ENCODE assay signal across 17 mouse cellular contexts in genomic region chr2:70552772-70553171, GRCm38 (mm10). TPM values are rescaled to one million over a fixed set of nuclear protein-coding genes. Genes with fewer than 3 reads are reported as not detected.
DNase-seq lines count a peak whose midpoint lies in the region; ATAC-seq lines count a peak whose summit lies in the region.
"Had no signal": no experiment of that assay in that cellular context is flagged by ENCODE, and none has a peak within 500 bp of the region (broad histone marks: within the 10 kb centered on the region; RNA-seq: fewer than 3 reads in every experiment).

TSS of gene Gad1 (plus strand) at chr2:70553072.

- DNase-seq in layer of hippocampus, adult 18-20 months (ENCODE audit: low spot score in 2 of 2) = no peak
- no peak for DNase-seq in layer of hippocampus, adult 11-12 months (ENCODE audit: low spot score)
- no peak for DNase-seq in layer of hippocampus, postnatal 10 days (ENCODE audit: low spot score in 2 of 2)
- no peak for DNase-seq in midbrain, embryonic 14.5 days
- DNase-seq in gastrocnemius, adult 8-10 months (ENCODE audit: low spot score in 2 of 2) = no peak
- no peak for DNase-seq in liver, embryonic 11.5 days (ENCODE audit: low spot score)
- DNase-seq in kidney, postnatal 10 days = no peak
- DNase-seq: gastrocnemius, postnatal 25 days; kidney, postnatal 25 days; right cerebral cortex, postnatal 4 days had no signal

- H3K4me2 ChIP-seq in forebrain, embryonic 13.5 days = no peak within 1 kb of the TSS
- H3K4me2 ChIP-seq in midbrain, embryonic 14.5 days (ENCODE audit: low read length) = no peak within 1 kb of the TSS
- H3K4me2 ChIP-seq in liver, embryonic 11.5 days = no peak within 1 kb of the TSS
- H3K4me2 ChIP-seq: heart, embryonic 13.5 days had no signal

- H3K27ac ChIP-seq in forebrain, embryonic 13.5 days = no peak within 1 kb of the TSS
- no peak within 1 kb of the TSS for H3K27ac ChIP-seq in midbrain, embryonic 14.5 days (replicated peaks; ENCODE audit: low read depth, low read length)
- no peak within 1 kb of the TSS for H3K27ac ChIP-seq in liver, embryonic 11.5 days (ENCODE audit: low read depth, low read length)
- H3K27ac ChIP-seq: heart, embryonic 13.5 days; liver, embryonic 14.5 days had no signal

- 63% methylated on average over 4 of the region's 4 CpGs for WGBS in forebrain, embryonic 13.5 days
- 79% methylated on average over 4 of the region's 4 CpGs for WGBS in midbrain, embryonic 14.5 days
- 54% methylated on average over 4 of the region's 4 CpGs for WGBS in liver, embryonic 11.5 days

- no peaks in the 10 kb centered on the region; the same call in 1 of the 2 replicates for H3K27me3 ChIP-seq in forebrain, embryonic 13.5 days
- no peaks in the 10 kb centered on the region for H3K27me3 ChIP-seq in midbrain, embryonic 14.5 days (ENCODE audit: control insufficient read depth, insufficient read depth, low read length)
- 0 out of 2 replicates have a peak, but pooled peaks cover 2% of the 10 kb centered on the region for H3K27me3 ChIP-seq in liver, embryonic 11.5 days (replicated peaks; ENCODE audit: control insufficient read depth, insufficient read depth, low read length)

- H3K9me3 ChIP-seq in forebrain, embryonic 13.5 days (replicated peaks) = no peaks in the 10 kb centered on the region
- no peaks in the 10 kb centered on the region for H3K9me3 ChIP-seq in midbrain, embryonic 14.5 days (ENCODE audit: control insufficient read depth, low read length)
- H3K9me3 ChIP-seq in liver, embryonic 11.5 days (ENCODE audit: control insufficient read depth, low read length) = no peaks in the 10 kb centered on the region
- H3K9me3 ChIP-seq: heart, embryonic 13.5 days had no signal

- no peaks in the 10 kb centered on the region for H3K36me3 ChIP-seq in forebrain, embryonic 13.5 days (ENCODE audit: poor library complexity, severe bottlenecking)
- no peaks in the 10 kb centered on the region for H3K36me3 ChIP-seq in midbrain, embryonic 14.5 days (ENCODE audit: control insufficient read depth, insufficient read depth, low read length)
- H3K36me3 ChIP-seq in liver, embryonic 11.5 days (ENCODE audit: control insufficient read depth, insufficient read depth, low read length) = no peaks in the 10 kb centered on the region
- H3K36me3 ChIP-seq: heart, embryonic 13.5 days had no signal

- peaks cover under 1% of the 10 kb centered on the region; the same call in 1 of the 2 replicates for H3K4me1 ChIP-seq in forebrain, embryonic 13.5 days
- no peaks in the 10 kb centered on the region for H3K4me1 ChIP-seq in midbrain, embryonic 14.5 days (ENCODE audit: control insufficient read depth, insufficient read depth, low read length)
- H3K4me1 ChIP-seq in liver, embryonic 11.5 days (replicated peaks; ENCODE audit: control insufficient read depth, insufficient read depth, low read length) = no peaks in the 10 kb centered on the region

- no peak within 1 kb of the TSS for H3K9ac ChIP-seq in forebrain, embryonic 13.5 days
- H3K9ac ChIP-seq in midbrain, embryonic 14.5 days (replicated peaks; ENCODE audit: low read length) = no peak within 1 kb of the TSS
- H3K9ac ChIP-seq in liver, embryonic 11.5 days (ENCODE audit: low read depth, low read length) = no peak within 1 kb of the TSS
- H3K9ac ChIP-seq: heart, embryonic 13.5 days; liver, embryonic 14.5 days had no signal

- ATAC-seq in forebrain, embryonic 13.5 days = no peak
- ATAC-seq in midbrain, embryonic 14.5 days (ENCODE audit: low FRiP score, low TSS enrichment) = no peak
- ATAC-seq in liver, embryonic 11.5 days (replicated peaks; ENCODE audit: low FRiP score) = no peak
- ATAC-seq: inflammation-experienced regulatory T-cells, adult 6 months had no signal

- no peak within 1 kb of the TSS for H3K4me3 ChIP-seq in forebrain, embryonic 13.5 days
- H3K4me3 ChIP-seq in midbrain, embryonic 14.5 days (replicated peaks; ENCODE audit: low read depth, low read length) = no peak within 1 kb of the TSS
- H3K4me3 ChIP-seq in liver, embryonic 11.5 days (ENCODE audit: low read depth, low read length) = no peak within 1 kb of the TSS
- H3K4me3 ChIP-seq: heart, embryonic 13.5 days had no signal

RNA-seq across cellular contexts. Expression of gene Gad1, which starts in this region (rescaled TPM):
- 100 to 1,000 TPM; 379 TPM for total RNA-seq in layer of hippocampus, adult 18-20 months (2021)
- polyA plus RNA-seq in forebrain, embryonic 13.5 days (2015; fragmentation: Nextera tagmentation; extraction: Ambion mirVana) = 35.5 and 45.4 TPM in 2 replicates
- total RNA-seq in layer of hippocampus, postnatal 10 days (2021) = 100 to 1,000 TPM; 188 to 209 TPM
- polyA plus RNA-seq in midbrain, embryonic 14.5 days (2014; fragmentation: Nextera tagmentation; extraction: Ambion mirVana) = 111 and 113 TPM in 2 replicates
- total RNA-seq in gastrocnemius, adult 8-10 months (2022) = 1 to 10 TPM in 1 of 4 experiments, under 1 TPM in 3; 0.13 to 1.7 (median 0.44) TPM
- polyA plus RNA-seq in liver, embryonic 11.5 days (2014; fragmentation: Nextera tagmentation; extraction: Ambion mirVana) = 0.19 and 0.43 TPM in 2 replicates
- total RNA-seq: common myeloid progenitor, adult 5-6 weeks; megakaryocyte progenitor cell, adult 5-6 weeks had no signal
- polyA plus RNA-seq: C2C12 had no signal

Comparison
In these comparisons a context has a peak if more than half of its experiments do, and no peak if none do; other contexts are left out.
1. RNA of gene Gad1 (total RNA-seq): 379 TPM in layer of hippocampus, adult 18-20 months and 188 to 209 TPM in layer of hippocampus, postnatal 10 days; 0.13 to 1.7 TPM in gastrocnemius, adult 8-10 months; every median in the first group is over 10 times any median in the second.
2. RNA of gene Gad1 (polyA plus RNA-seq): 111 to 113 TPM in midbrain, embryonic 14.5 days and 35.5 to 45.4 TPM in forebrain, embryonic 13.5 days; 0.19 to 0.43 TPM in liver, embryonic 11.5 days; every median in the first group is over 10 times any median in the second.